Mouse (Mus musculus): Measurements from ENCODE around the gene Nkapd1. TPM values are rescaled to one million over a fixed set of nuclear protein-coding genes. Genes with fewer than 3 reads are reported as not detected.

Nkapd1 gene
- polyA plus RNA-seq (2014; fragmentation: Nextera tagmentation; extraction: Ambion mirVana), result 30.8 and 35.3 TPM in 2 replicates

DNA sequence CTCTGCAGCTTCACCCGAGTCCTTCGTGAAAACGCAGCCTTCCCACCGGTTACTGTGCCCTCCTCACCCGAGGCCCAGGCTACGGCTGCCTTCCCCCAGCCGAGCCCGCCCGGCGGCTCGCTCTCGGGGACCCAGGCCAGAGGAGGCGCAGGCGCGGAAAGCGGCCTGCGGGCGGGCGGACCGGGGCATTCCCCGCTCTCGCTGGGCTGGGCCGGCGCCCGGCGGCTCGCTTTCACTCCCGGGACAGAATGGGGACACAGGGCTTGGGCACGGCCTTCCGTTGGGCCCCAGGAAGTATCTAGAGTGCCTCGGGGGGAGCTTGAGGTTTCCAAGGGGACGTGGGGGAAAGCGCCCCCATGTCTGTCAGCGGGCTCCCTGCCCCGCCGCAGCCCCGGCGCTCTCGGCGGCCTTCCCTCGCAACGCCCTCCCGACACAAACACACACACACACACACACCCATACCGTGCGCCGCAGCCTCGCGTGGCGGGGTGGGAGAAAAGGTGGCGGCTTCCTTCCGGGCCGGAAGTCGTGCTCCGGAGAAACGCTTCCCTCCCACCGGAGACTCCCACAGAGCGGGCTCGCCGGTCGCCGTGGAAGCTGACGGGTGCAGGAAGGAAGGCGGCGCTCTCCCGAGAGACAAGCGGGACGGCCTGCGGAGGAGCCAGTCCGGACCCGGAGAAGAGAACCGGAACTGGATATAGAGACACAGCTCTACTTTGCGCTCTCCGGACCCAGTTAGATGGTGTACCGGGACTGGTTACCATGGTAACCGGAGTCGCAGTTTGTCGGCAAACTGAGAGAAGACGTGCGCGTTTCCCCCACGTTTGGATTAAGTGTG, at the start of gene Nkapd1, which contains the start of gene Pih1d2:
Nkapd1 (minus strand) TSS at position 699 of the 838 bp plus-strand sequence.
Pih1d2 (plus strand) TSS at position 556 of the 838 bp plus-strand sequence.
- Histone ChIP-seq H3K4me1 (ENCODE audit: control insufficient read depth, insufficient read depth, low read length) (no peaks in the 10 kb centered on the region; the same call in 1 of the 2 replicates), H3K4me2 (ENCODE audit: low read depth, low read length) (peak within 1 kb of the TSS; percentile 68), H3K36me3 (replicated peaks; ENCODE audit: control insufficient read depth, insufficient read depth, low read depth, low read length) (no peaks in the 10 kb centered on the region; the same call in 1 of the 2 replicates), H3K27ac (replicated peaks; ENCODE audit: low read depth, low read length) (peak within 1 kb of the TSS; percentile 75), H3K9me3 (replicated peaks; ENCODE audit: control insufficient read depth, low read length) (no peaks in the 10 kb centered on the region), H3K27me3 (ENCODE audit: control insufficient read depth, insufficient read depth, low read length) (no peaks in the 10 kb centered on the region), H3K9ac (replicated peaks; ENCODE audit: low read length) (peak within 1 kb of the TSS; percentile 93), H3K4me3 (ENCODE audit: low read depth, low read length) (peak within 1 kb of the TSS; percentile 99)
- under 1% methylated on average over 78 of the region's 81 CpGs for WGBS
- DNase-seq (ENCODE audit: low spot score) (peak; percentile 94), ATAC-seq (replicated peaks; ENCODE audit: insufficient number of reproducible peaks, low FRiP score, low TSS enrichment, low read depth) (peak; percentile 93)

DNA sequence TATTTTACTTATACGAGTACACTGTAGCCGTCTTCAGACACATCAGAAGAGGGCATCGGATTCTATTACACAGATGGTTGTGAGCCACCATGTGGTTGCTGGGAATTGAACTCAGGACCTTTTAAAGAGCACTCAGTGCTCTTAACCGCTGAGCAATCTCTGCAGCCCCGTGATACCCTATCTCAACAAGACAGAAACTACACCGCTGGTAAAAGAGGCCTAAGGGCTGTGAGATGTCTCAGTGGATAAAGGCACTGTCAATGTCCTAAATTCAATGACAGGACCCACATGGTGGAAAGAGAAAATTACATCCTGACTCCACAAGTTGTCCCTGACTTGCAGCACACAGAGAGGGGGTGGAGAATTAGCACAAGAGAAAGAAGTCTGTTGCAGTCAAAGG, 49.2 kb upstream of the Nkapd1 start:
- H3K9me3 ChIP-seq (replicated peaks; ENCODE audit: control insufficient read depth, low read length), result no peaks in the 10 kb centered on the region
- WGBS, result 83% methylated on average over 6 of the region's 6 CpGs
- H3K36me3 ChIP-seq (replicated peaks; ENCODE audit: control insufficient read depth, insufficient read depth, low read depth, low read length), result no peaks in the 10 kb centered on the region
- ATAC-seq (replicated peaks; ENCODE audit: insufficient number of reproducible peaks, low FRiP score, low TSS enrichment, low read depth), result no peak
- H3K4me1 ChIP-seq (ENCODE audit: control insufficient read depth, insufficient read depth, low read length), result no peaks in the 10 kb centered on the region
- H3K9ac ChIP-seq (replicated peaks; ENCODE audit: low read length), result no peak overlapping the region
- DNase-seq (ENCODE audit: low spot score), result no peak
- H3K4me3 ChIP-seq (ENCODE audit: low read depth, low read length), result no peak overlapping the region
- H3K27me3 ChIP-seq (ENCODE audit: control insufficient read depth, insufficient read depth, low read length), result no peaks in the 10 kb centered on the region
- no peak overlapping the region for H3K4me2 ChIP-seq (ENCODE audit: low read depth, low read length)
- H3K27ac ChIP-seq (replicated peaks; ENCODE audit: low read depth, low read length), result no peak overlapping the region

DNA sequence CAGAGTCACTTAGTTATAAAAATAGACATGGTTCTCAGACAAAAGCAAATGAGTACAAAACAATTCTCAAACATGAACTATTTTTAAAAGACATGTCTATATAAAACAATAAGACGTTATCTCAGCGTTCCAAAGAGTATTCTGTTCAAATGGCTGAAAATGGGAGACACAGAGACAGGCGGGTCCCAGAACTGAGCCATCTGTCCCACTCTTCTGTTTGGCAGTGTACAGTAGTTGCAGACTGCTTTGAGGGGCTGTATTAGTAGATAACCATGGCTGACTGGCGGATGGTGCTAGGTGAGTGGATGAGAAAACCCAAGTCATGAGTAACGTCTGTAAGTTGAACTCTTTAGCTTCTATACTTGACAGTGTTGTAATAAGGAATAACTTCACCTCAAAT, 47.6 kb upstream of the Nkapd1 start:
- Histone ChIP-seq H3K4me3 (ENCODE audit: low read depth, low read length) (no peak overlapping the region), H3K9me3 (replicated peaks; ENCODE audit: control insufficient read depth, low read length) (no peaks in the 10 kb centered on the region), H3K27ac (replicated peaks; ENCODE audit: low read depth, low read length) (no peak overlapping the region), H3K4me1 (ENCODE audit: control insufficient read depth, insufficient read depth, low read length) (peaks cover 2% of the 10 kb centered on the region; the same call in 1 of the 2 replicates), H3K36me3 (replicated peaks; ENCODE audit: control insufficient read depth, insufficient read depth, low read depth, low read length) (no peaks in the 10 kb centered on the region), H3K27me3 (ENCODE audit: control insufficient read depth, insufficient read depth, low read length) (no peaks in the 10 kb centered on the region), H3K9ac (replicated peaks; ENCODE audit: low read length) (no peak overlapping the region), H3K4me2 (ENCODE audit: low read depth, low read length) (no peak overlapping the region)
- WGBS, result 90% methylated on average over 5 of the region's 5 CpGs
- DNase-seq (ENCODE audit: low spot score) (no peak), ATAC-seq (replicated peaks; ENCODE audit: insufficient number of reproducible peaks, low FRiP score, low TSS enrichment, low read depth) (no peak)

DNA sequence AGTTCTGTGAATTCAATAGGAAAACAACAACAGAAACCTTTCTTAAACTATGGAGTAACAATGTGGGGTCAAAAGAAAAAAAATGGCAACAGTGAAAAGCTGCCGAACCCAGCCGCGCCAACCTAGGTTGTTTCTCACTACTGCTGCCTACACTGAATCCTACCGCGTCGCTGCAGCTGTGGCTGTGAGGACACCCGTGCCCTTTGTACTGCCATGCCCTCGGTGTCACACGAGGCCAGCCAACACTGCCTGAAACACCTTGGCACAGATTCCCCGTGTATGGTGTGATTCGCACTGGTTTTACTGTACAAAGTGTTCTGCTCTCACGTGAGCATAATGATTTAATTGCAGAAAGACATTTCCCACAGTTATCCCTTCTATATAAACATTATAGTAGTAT, 43.2 kb upstream of the Nkapd1 start:
- no peak overlapping the region for H3K27ac ChIP-seq (replicated peaks; ENCODE audit: low read depth, low read length)
- H3K27me3 ChIP-seq (ENCODE audit: control insufficient read depth, insufficient read depth, low read length), result no peaks in the 10 kb centered on the region
- DNase-seq (ENCODE audit: low spot score), result peak; percentile 10
- no peak overlapping the region; the same call in 1 of the 2 replicates for H3K9ac ChIP-seq (replicated peaks; ENCODE audit: low read length)
- no peaks in the 10 kb centered on the region for H3K9me3 ChIP-seq (replicated peaks; ENCODE audit: control insufficient read depth, low read length)
- WGBS, result 21% methylated on average over 12 of the region's 12 CpGs
- no peak for ATAC-seq (replicated peaks; ENCODE audit: insufficient number of reproducible peaks, low FRiP score, low TSS enrichment, low read depth)
- peaks cover 2% of the 10 kb centered on the region; the same call in 1 of the 2 replicates for H3K4me1 ChIP-seq (ENCODE audit: control insufficient read depth, insufficient read depth, low read length)
- no peaks in the 10 kb centered on the region for H3K36me3 ChIP-seq (replicated peaks; ENCODE audit: control insufficient read depth, insufficient read depth, low read depth, low read length)
- peak overlapping the region; percentile 79 for H3K4me3 ChIP-seq (ENCODE audit: low read depth, low read length)
- peak overlapping the region; percentile 65 for H3K4me2 ChIP-seq (ENCODE audit: low read depth, low read length)

DNA sequence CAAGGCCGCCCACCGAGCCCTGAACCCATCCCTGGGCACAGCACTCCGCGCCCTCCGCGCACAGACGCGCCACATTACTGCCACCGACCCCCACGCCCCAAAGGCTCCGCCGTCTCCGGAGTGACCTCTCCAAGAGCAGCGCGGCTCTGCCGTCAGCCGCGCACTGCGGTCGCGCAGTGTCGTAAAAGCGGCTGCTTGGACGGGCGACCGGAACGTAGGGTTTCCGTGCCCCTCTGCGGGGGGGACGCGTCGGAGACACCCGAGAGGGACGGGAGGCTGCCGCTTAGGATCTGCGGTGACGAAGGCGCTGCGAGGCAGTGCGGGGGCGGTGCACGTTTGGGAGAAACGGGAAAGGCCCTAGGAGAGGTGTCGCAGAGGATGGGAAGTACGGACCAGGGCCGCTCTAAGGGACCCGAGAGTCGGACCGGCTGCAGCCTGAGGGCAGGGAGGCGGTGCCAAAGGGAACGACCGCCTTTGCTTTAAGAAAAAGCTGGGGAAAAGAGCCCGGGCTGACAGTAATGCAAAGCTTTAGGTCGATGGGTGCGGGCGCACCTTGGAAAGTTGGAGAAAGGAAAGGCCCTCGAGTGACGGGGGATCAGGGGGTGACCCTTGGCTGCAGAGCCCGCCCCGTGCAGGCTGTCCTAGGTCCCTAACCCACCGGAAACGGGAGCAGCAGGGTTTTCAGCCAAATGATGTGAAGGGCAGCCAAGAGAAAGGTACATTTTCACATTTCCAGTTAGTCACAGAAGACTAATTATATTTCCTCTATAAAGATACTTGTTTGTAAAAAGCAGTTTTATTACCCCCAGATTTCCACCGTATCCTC, 42.3 kb upstream of the Nkapd1 start, which contains the start of gene Dlat:
Dlat (minus strand) TSS at position 389 of the 826 bp plus-strand sequence.
- Histone ChIP-seq H3K4me1 (ENCODE audit: control insufficient read depth, insufficient read depth, low read length) (peaks cover 2% of the 10 kb centered on the region; the same call in 1 of the 2 replicates), H3K36me3 (replicated peaks; ENCODE audit: control insufficient read depth, insufficient read depth, low read depth, low read length) (no peaks in the 10 kb centered on the region), H3K27me3 (ENCODE audit: control insufficient read depth, insufficient read depth, low read length) (no peaks in the 10 kb centered on the region), H3K9ac (replicated peaks; ENCODE audit: low read length) (peak within 1 kb of the TSS; percentile 84), H3K4me2 (ENCODE audit: low read depth, low read length) (peak within 1 kb of the TSS; percentile 65), H3K27ac (replicated peaks; ENCODE audit: low read depth, low read length) (peak within 1 kb of the TSS; percentile 66; the same call in 1 of the 2 replicates), H3K4me3 (ENCODE audit: low read depth, low read length) (peak within 1 kb of the TSS; percentile 79), H3K9me3 (replicated peaks; ENCODE audit: control insufficient read depth, low read length) (no peaks in the 10 kb centered on the region)
- peak; percentile 95 for ATAC-seq (replicated peaks; ENCODE audit: insufficient number of reproducible peaks, low FRiP score, low TSS enrichment, low read depth)
- under 1% methylated on average over 62 of the region's 63 CpGs for WGBS
- peak; percentile 91 for DNase-seq (ENCODE audit: low spot score)

DNA sequence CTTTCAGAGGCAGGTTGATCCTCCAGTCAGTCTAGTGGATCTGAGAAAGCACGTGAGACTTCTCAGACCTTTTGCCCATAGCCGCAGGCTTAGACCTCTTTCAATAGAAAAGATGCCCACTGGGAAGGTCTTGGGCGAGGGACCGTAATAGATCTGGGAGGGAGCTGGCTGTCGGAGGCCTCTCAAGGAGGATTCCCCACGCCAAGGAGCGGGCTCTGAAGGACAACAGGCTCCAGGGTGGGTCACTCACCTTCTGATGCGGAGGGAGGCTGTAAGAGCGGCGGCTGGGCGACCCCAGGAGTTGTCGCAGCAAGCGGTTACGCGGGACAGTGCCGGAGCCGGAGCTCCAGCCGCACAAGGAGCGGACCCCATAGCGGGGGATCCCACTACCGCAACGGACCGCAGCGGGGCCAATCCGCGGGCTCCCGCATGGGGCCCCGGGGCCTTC, 41.7 kb upstream of the Nkapd1 start:
- Histone ChIP-seq H3K4me1 (ENCODE audit: control insufficient read depth, insufficient read depth, low read length) (peaks cover 2% of the 10 kb centered on the region; the same call in 1 of the 2 replicates), H3K4me3 (ENCODE audit: low read depth, low read length) (peak overlapping the region; percentile 79), H3K36me3 (replicated peaks; ENCODE audit: control insufficient read depth, insufficient read depth, low read depth, low read length) (no peaks in the 10 kb centered on the region), H3K27me3 (ENCODE audit: control insufficient read depth, insufficient read depth, low read length) (no peaks in the 10 kb centered on the region), H3K9ac (replicated peaks; ENCODE audit: low read length) (peak overlapping the region; percentile 84), H3K27ac (replicated peaks; ENCODE audit: low read depth, low read length) (peak overlapping the region; percentile 66; the same call in 1 of the 2 replicates), H3K4me2 (ENCODE audit: low read depth, low read length) (peak overlapping the region; percentile 65), H3K9me3 (replicated peaks; ENCODE audit: control insufficient read depth, low read length) (no peaks in the 10 kb centered on the region)
- DNase-seq (ENCODE audit: low spot score) (peak; percentile 28), ATAC-seq (replicated peaks; ENCODE audit: insufficient number of reproducible peaks, low FRiP score, low TSS enrichment, low read depth) (no peak; the same call in 1 of the 2 replicates)
- 3% methylated on average over 19 of the region's 28 CpGs for WGBS

DNA sequence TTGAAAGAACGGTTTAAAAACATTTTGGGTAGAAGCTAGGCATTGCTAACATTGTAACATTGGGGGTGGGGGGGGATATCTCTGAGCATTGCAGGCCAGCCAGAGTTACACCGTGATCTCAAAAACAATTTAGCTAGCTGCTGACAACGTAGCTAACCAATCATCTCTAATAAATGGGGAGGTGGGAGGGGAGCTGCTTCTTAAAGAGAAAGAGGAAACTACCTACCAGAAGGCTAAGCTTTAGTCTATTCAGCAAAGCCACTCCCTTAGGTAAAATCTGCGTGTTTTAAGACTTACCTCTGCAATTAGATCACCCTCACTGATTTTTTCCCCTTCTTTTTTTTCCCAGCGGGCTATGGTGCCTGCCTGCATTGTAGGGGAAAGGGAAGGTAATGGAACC, 41.1 kb upstream of the Nkapd1 start:
- Histone ChIP-seq H3K9me3 (replicated peaks; ENCODE audit: control insufficient read depth, low read length) (no peaks in the 10 kb centered on the region), H3K4me1 (ENCODE audit: control insufficient read depth, insufficient read depth, low read length) (peaks cover 2% of the 10 kb centered on the region; the same call in 1 of the 2 replicates), H3K27me3 (ENCODE audit: control insufficient read depth, insufficient read depth, low read length) (no peaks in the 10 kb centered on the region), H3K4me2 (ENCODE audit: low read depth, low read length) (peak overlapping the region; percentile 65), H3K36me3 (replicated peaks; ENCODE audit: control insufficient read depth, insufficient read depth, low read depth, low read length) (no peaks in the 10 kb centered on the region; the same call in 1 of the 2 replicates), H3K9ac (replicated peaks; ENCODE audit: low read length) (peak overlapping the region; percentile 84), H3K27ac (replicated peaks; ENCODE audit: low read depth, low read length) (no peak overlapping the region), H3K4me3 (ENCODE audit: low read depth, low read length) (peak overlapping the region; percentile 79)
- 32% methylated on average over 5 of the region's 5 CpGs for WGBS
- DNase-seq (ENCODE audit: low spot score) (peak; percentile 4), ATAC-seq (replicated peaks; ENCODE audit: insufficient number of reproducible peaks, low FRiP score, low TSS enrichment, low read depth) (no peak)

All from embryonic facial prominence, embryonic 11.5 days (tissue).